Mouse (Mus musculus) effector memory CD4-positive, alpha-beta T cell, adult 7 months (primary cell): ENCODE measurements around the gene Saxo1. TPM values are rescaled to one million over a fixed set of nuclear protein-coding genes. Genes with fewer than 3 reads are reported as not detected.

Experiments used
- polyA plus RNA-seq: library from polyadenylated mRNA; unstranded; fragments of 100-300 nt; shearing (Covaris generic); gene quantifications from one replicate; pipeline ENCODE4 v1.2.1, GENCODE M21; 2017

Saxo1 gene
- polyA plus RNA-seq = 0.84 TPM

DNA sequence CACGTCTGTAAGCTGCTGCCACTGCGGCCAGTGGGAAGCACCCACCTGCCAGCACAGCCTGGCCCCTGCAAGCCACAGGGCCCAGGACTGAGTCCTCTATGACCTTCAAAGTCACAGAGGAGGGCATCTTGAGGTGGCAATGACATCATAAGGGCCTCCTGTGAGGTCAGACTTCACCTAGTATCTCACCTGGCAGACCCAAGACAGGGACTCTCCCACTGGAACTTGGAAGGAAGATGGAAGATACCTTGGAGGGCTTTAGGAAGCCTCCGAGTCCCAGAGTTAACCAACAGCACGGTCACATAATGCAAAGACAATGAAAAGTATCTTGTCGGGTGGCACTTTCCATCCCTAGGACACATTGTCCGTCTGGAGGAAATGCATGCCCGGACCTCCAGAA lies at the start of gene Saxo1:
TSS of gene Saxo1 (minus strand) at position 101 of the 400 bp plus-strand sequence.

DNA sequence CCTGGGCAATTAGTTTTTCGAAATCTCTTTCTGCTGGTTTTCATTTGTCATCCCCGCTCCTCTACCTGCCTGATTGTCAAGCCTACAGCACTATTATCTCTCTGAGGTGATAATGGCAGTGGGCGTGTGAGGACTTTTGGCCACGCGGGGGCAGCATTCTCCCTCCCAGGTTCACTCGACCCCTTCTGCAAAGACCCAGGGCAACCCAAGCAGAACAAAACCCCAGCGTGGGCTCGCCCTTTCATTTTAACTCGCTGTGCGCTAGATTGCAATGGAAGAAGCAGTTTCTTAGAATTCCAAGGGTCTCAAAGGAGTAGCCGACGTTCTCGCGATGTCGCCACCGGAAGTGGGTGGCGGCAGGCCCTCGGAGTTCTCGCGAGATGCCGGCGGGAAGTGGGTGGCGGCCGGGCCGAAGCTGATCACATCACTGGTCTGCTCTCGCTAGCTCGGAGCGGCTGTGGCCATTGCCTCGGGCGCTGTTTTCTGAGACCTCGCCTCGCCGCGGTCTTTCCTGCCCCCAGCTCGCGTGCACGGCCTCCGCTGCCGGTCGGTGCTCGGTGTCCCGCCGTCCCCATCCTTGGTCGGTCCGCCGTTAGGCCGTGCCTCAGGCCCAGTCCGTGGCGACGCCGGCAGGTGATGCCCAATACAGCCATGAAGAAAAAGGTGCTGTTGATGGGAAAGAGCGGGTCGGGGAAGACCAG lies 17.3 kb upstream of the Saxo1 start, which contains the start of gene Rraga:
TSS of gene Rraga (plus strand) at position 386 of the 701 bp plus-strand sequence.

Other genes with a start within 250 kb of the Saxo1 start
- 42.6 TPM for gene Rraga, start 17.3 kb upstream of the Saxo1 start, polyA plus RNA-seq
- 17.3 TPM for gene Haus6, start 53.7 kb upstream of the Saxo1 start, polyA plus RNA-seq
- 14.7 TPM for gene Plin2, start 111.7 kb upstream of the Saxo1 start, polyA plus RNA-seq
- gene Dennd4c, start 190.2 kb upstream of the Saxo1 start, polyA plus RNA-seq = 60.7 TPM